Mouse (Mus musculus): ENCODE measurements at regions not wholly inside any gene's neighbourhood (a gene's known extent, or its start where the extent isn't known, plus 50 kb on each side); places are given as distances from the start of the nearest gene placed in this dataset.

DNA sequence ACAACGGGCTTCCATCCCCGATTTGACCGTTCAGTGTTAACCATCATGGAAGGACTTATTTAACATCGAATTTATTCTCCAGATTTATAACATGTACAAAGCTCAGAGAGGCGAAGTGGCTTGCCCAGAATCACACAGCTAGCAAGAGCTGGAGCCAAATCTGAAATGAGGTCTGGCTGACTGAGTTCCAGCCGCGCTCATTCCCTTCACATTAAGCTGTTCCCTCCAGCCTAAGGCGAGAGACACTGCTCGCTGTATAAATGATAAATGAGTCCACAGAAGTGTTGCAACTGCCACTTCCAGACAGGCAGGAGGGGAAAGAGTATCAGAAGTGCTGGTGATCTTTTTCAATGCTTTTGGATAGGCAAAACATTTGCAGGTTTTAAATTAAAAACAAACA, 64.4 kb upstream of the Noct start:
- peaks cover 11% of the 10 kb centered on the region for H3K4me1 ChIP-seq (ENCODE audit: insufficient read depth)
- no peaks in the 10 kb centered on the region for H3K27me3 ChIP-seq (ENCODE audit: insufficient read depth, low read length)
- H3K4me3 ChIP-seq (ENCODE audit: low read depth, low read length), result no peak overlapping the region
- no peak for ATAC-seq (ENCODE audit: insufficient read depth)
- 54% methylated on average over 9 of the region's 9 CpGs for WGBS
- TF ChIP-seq CTCF (IDR thresholded peaks at IDR 0.05; ENCODE audit: low read depth), result no peak
- H3K9me3 ChIP-seq (ENCODE audit: low read depth, low read length), result no peaks in the 10 kb centered on the region
- no peak overlapping the region for H3K9ac ChIP-seq
- DNase-seq, result peak; percentile 8
- no peak overlapping the region for H3K27ac ChIP-seq (ENCODE audit: low read depth)
- no peaks in the 10 kb centered on the region for H3K36me3 ChIP-seq (ENCODE audit: insufficient read depth)
- no peak overlapping the region for H3K4me2 ChIP-seq

DNA sequence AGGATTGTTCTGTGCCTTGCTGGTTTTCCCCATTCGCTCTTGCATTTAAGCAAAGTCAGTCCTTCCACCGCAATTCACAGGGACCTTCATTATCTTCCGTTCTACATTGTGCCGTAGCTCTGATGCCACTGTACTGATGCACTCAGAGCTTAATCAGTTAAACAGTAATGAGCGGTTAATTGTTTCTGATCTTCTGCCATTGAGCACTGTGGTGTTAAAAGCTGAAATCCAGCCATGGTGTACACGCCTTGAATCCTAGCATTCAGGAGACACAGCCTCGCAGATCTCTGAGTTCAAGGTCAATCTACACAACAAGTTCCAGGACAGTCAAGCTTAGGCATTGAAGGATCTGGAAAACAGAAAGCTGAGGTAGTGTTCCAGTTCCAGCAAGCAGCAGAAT, 63.6 kb upstream of the Noct start:
- no peak for TF ChIP-seq CTCF (IDR thresholded peaks at IDR 0.05; ENCODE audit: low read depth)
- H3K9ac ChIP-seq, result no peak overlapping the region
- H3K36me3 ChIP-seq (ENCODE audit: insufficient read depth), result no peaks in the 10 kb centered on the region
- no peak overlapping the region for H3K4me3 ChIP-seq (ENCODE audit: low read depth, low read length)
- no peaks in the 10 kb centered on the region for H3K27me3 ChIP-seq (ENCODE audit: insufficient read depth, low read length)
- H3K4me1 ChIP-seq (ENCODE audit: insufficient read depth), result peaks cover 10% of the 10 kb centered on the region
- 86% methylated on average over 7 of the region's 7 CpGs for WGBS
- no peaks in the 10 kb centered on the region for H3K9me3 ChIP-seq (ENCODE audit: low read depth, low read length)
- ATAC-seq (ENCODE audit: insufficient read depth) (no peak), DNase-seq (no peak)
- H3K4me2 ChIP-seq, result no peak overlapping the region
- H3K27ac ChIP-seq (ENCODE audit: low read depth), result no peak overlapping the region

DNA sequence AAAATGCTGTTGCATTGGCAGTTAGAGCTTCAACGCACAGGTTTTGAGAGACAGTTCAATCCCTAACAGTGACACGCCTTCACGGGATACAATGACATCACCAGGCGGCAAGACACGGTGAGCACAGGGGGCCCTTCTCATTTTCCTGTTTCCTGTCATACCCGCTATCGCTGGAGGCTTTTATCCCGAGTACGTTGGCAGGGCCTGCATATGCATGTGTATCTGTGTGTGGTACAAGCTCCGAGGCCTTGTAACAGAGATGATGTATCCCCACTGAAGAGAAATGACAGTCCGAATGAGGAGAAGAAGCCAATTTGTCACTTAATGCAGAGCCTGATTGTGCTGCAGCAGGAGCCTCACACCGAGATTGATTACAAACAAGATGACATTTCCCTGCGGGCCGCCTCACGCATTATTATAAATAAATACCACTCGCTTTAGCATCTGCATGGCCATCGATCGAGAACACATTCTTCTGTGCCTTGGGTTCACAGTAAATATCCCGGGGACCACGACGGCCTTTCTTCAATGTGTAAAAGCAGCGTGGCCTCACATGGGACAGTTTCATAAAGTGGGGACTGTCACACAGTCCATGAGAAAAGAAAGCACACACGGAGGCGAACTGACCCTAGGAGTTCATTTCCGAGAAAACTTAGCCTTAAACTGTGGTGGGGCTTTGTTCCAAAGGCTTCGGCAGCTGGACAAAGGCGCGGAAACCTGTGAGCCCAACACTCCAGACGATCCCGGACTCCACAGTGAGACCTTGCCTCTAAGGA, 54.9 kb upstream of the Noct start:
- Histone ChIP-seq H3K4me2 (peak overlapping the region; percentile 34), H3K27ac (ENCODE audit: low read depth) (0 out of 2 replicates have a peak overlapping the region, but pooled peaks have one; percentile 19), H3K4me3 (ENCODE audit: low read depth, low read length) (no peak overlapping the region), H3K4me1 (ENCODE audit: insufficient read depth) (peaks cover 2% of the 10 kb centered on the region; the same call in 1 of the 2 replicates), H3K9ac (no peak overlapping the region), H3K36me3 (ENCODE audit: insufficient read depth) (no peaks in the 10 kb centered on the region), H3K9me3 (ENCODE audit: low read depth, low read length) (no peaks in the 10 kb centered on the region), H3K27me3 (ENCODE audit: insufficient read depth, low read length) (0 out of 2 replicates have a peak, but pooled peaks cover 4% of the 10 kb centered on the region)
- ATAC-seq (ENCODE audit: insufficient read depth) (peak; percentile 64; the same call in 1 of the 2 replicates), DNase-seq (peak; percentile 59)
- WGBS, result 40% methylated on average over 30 of the region's 30 CpGs
- TF ChIP-seq CTCF (IDR thresholded peaks at IDR 0.05; ENCODE audit: low read depth), result no peak

DNA sequence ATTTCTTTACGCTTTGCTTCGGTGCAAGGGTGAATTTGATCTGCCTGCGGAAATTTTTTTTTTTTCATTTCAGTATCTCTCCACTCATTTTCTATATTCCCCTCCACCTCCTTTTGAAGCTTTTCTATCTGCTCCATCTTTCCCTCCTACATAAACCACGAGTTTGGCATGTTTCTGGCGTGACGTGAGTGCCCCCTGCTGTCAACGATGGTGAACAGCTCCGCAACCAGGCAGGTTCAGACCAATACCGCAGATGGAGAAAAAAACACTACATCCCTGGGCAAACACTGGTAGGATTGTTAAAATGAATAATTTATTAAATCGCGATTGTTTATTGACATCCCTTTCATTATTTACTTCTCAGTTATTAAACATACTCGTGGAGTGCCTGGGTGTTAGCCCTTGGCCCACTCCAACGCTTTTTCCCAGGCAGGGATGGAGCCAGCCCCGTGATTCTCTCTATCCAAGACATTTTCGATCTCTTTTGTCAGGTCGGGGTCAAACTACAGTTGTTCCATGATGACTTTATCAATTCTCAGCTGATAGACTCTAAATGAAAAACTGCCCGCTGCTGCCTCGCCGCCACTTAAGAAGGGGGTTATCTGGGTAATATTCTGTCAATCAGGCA, 53.9 kb upstream of the Noct start:
- H3K9me3 ChIP-seq (ENCODE audit: low read depth, low read length), result no peaks in the 10 kb centered on the region
- peak; percentile 91 for DNase-seq
- no peak overlapping the region for H3K4me2 ChIP-seq
- peaks cover 2% of the 10 kb centered on the region; the same call in 1 of the 2 replicates for H3K4me1 ChIP-seq (ENCODE audit: insufficient read depth)
- 0 out of 2 replicates have a peak, but pooled peaks cover 4% of the 10 kb centered on the region for H3K27me3 ChIP-seq (ENCODE audit: insufficient read depth, low read length)
- H3K36me3 ChIP-seq (ENCODE audit: insufficient read depth), result no peaks in the 10 kb centered on the region
- WGBS, result 18% methylated on average over 19 of the region's 19 CpGs
- ATAC-seq (ENCODE audit: insufficient read depth), result peak; percentile 74; the same call in 1 of the 2 replicates
- no peak overlapping the region for H3K4me3 ChIP-seq (ENCODE audit: low read depth, low read length)
- peak; percentile 95 for TF ChIP-seq CTCF (IDR thresholded peaks at IDR 0.05; ENCODE audit: low read depth)
- H3K9ac ChIP-seq, result no peak overlapping the region
- no peak overlapping the region for H3K27ac ChIP-seq (ENCODE audit: low read depth)
